Comparison of ENCODE assay signal across 28 mouse cellular contexts in the genomic region with DNA sequence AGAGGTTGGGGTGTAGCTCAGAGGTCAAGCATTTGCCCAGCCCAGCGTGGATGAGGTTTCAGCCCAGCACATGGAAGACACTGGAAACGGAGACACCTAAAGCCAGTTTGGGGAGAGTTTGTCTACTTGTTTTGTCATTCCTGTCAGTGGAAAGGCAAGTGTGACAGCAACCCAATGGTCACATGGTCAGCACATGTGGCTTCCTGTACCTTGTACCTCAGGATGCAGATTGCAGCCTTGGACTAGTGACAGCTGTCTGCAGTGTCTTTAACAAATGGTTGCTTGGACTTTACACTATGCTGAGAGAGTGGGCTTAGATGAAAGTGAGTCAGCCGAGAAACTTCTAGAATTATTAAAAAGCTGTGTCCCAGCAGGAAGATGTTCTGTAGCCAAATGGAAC. TPM values are rescaled to one million over a fixed set of nuclear protein-coding genes. Genes with fewer than 3 reads are reported as not detected.
DNase-seq lines count a peak whose midpoint lies in the region; ATAC-seq lines count a peak whose summit lies in the region.
"Had no signal": no experiment of that assay in that cellular context is flagged by ENCODE, and none has a peak within 500 bp of the region (broad histone marks: within the 10 kb centered on the region; RNA-seq: fewer than 3 reads in every experiment).

No protein-coding gene starts in this region.

- 60% methylated on average over 3 of the region's 3 CpGs for WGBS in kidney, embryonic 16.5 days
- 54% methylated on average over 3 of the region's 3 CpGs for WGBS in liver, embryonic 16.5 days (ENCODE audit: insufficient replicate concordance)
- 65% methylated on average over 3 of the region's 3 CpGs for WGBS in liver, embryonic 11.5 days

- no peak overlapping the region for H3K4me2 ChIP-seq in kidney, embryonic 16.5 days (replicated peaks; ENCODE audit: low read depth, low read length)
- no peak overlapping the region for H3K4me2 ChIP-seq in liver, embryonic 16.5 days (ENCODE audit: low read depth, low read length)
- H3K4me2 ChIP-seq in liver, embryonic 11.5 days: no peak overlapping the region
- H3K4me2 ChIP-seq: embryonic facial prominence, embryonic 13.5 days; forebrain, embryonic 12.5 days; heart, embryonic 12.5 days; hindbrain, embryonic 13.5 days; liver, embryonic 13.5 days; lung, embryonic 14.5 days; neural tube, embryonic 15.5 days had no signal

- no peaks in the 10 kb centered on the region for H3K36me3 ChIP-seq in kidney, embryonic 16.5 days (ENCODE audit: insufficient read depth, low read length)
- H3K36me3 ChIP-seq in liver, embryonic 16.5 days (ENCODE audit: control insufficient read depth, insufficient read depth): no peaks in the 10 kb centered on the region
- H3K36me3 ChIP-seq in liver, embryonic 11.5 days (ENCODE audit: control insufficient read depth, insufficient read depth, low read length): no peaks in the 10 kb centered on the region
- H3K36me3 ChIP-seq: embryonic facial prominence, embryonic 13.5 days; forebrain, embryonic 12.5 days; heart, embryonic 12.5 days; hindbrain, embryonic 13.5 days; liver, embryonic 13.5 days; neural tube, embryonic 15.5 days had no signal

- no peaks in the 10 kb centered on the region for H3K4me1 ChIP-seq in kidney, embryonic 16.5 days (ENCODE audit: insufficient read depth, low read length)
- H3K4me1 ChIP-seq in liver, embryonic 16.5 days (ENCODE audit: control insufficient read depth, low read depth, low read length): no peaks in the 10 kb centered on the region; the same call in 1 of the 2 replicates
- H3K4me1 ChIP-seq in liver, embryonic 11.5 days (replicated peaks; ENCODE audit: control insufficient read depth, insufficient read depth, low read length): no peaks in the 10 kb centered on the region
- H3K4me1 ChIP-seq: embryonic facial prominence, embryonic 13.5 days; forebrain, embryonic 12.5 days; hindbrain, embryonic 13.5 days; liver, embryonic 13.5 days had no signal

- no peak for ATAC-seq in kidney, embryonic 16.5 days (ENCODE audit: low FRiP score, low TSS enrichment)
- peak; percentile 62 for ATAC-seq in liver, embryonic 16.5 days (ENCODE audit: low read depth)
- no peak for ATAC-seq in liver, embryonic 11.5 days (replicated peaks; ENCODE audit: low FRiP score)
- ATAC-seq: CD4-positive, CD25-positive, alpha-beta regulatory T cell, adult 4 months; forebrain, postnatal 0 days had no signal

- peaks cover 3% of the 10 kb centered on the region for H3K9me3 ChIP-seq in kidney, embryonic 16.5 days (ENCODE audit: low read length)
- H3K9me3 ChIP-seq in liver, embryonic 16.5 days (replicated peaks; ENCODE audit: control insufficient read depth, low read length): no peaks in the 10 kb centered on the region
- H3K9me3 ChIP-seq in liver, embryonic 11.5 days (ENCODE audit: control insufficient read depth, low read length): no peaks in the 10 kb centered on the region
- H3K9me3 ChIP-seq: embryonic facial prominence, embryonic 13.5 days; hindbrain, embryonic 13.5 days; liver, embryonic 13.5 days; neural tube, embryonic 15.5 days had no signal

- H3K9ac ChIP-seq in kidney, embryonic 16.5 days (replicated peaks; ENCODE audit: low read length): no peak overlapping the region
- H3K9ac ChIP-seq in liver, embryonic 16.5 days (ENCODE audit: low read depth, low read length): no peak overlapping the region
- H3K9ac ChIP-seq in liver, embryonic 11.5 days (ENCODE audit: low read depth, low read length): no peak overlapping the region
- H3K9ac ChIP-seq: embryonic facial prominence, embryonic 13.5 days; forebrain, embryonic 12.5 days; forebrain, postnatal 0 days; heart, embryonic 12.5 days; hindbrain, embryonic 13.5 days; liver, embryonic 13.5 days; lung, embryonic 14.5 days; neural tube, embryonic 15.5 days had no signal

- no peak overlapping the region for H3K4me3 ChIP-seq in kidney, embryonic 16.5 days (ENCODE audit: low read length)
- H3K4me3 ChIP-seq in liver, embryonic 16.5 days (ENCODE audit: low read depth, low read length): no peak overlapping the region
- H3K4me3 ChIP-seq in liver, embryonic 11.5 days (ENCODE audit: low read depth, low read length): no peak overlapping the region
- H3K4me3 ChIP-seq: embryonic facial prominence, embryonic 13.5 days; forebrain, embryonic 12.5 days; heart, adult 2 months; heart, embryonic 12.5 days; hindbrain, embryonic 13.5 days; liver, embryonic 13.5 days; neural tube, embryonic 15.5 days had no signal

- no peak overlapping the region for H3K27ac ChIP-seq in kidney, embryonic 16.5 days (ENCODE audit: low read length)
- H3K27ac ChIP-seq in liver, embryonic 16.5 days (ENCODE audit: low read length): no peak overlapping the region
- no peak overlapping the region for H3K27ac ChIP-seq in liver, embryonic 11.5 days (ENCODE audit: low read depth, low read length)
- H3K27ac ChIP-seq: embryonic facial prominence, embryonic 13.5 days; forebrain, embryonic 12.5 days; heart, adult 2 months; hindbrain, embryonic 13.5 days; liver, embryonic 13.5 days; neural tube, embryonic 15.5 days had no signal

- no peaks in the 10 kb centered on the region for H3K27me3 ChIP-seq in kidney, embryonic 16.5 days (ENCODE audit: insufficient read depth, low read length)
- H3K27me3 ChIP-seq in liver, embryonic 16.5 days (ENCODE audit: control insufficient read depth, insufficient read depth, low read depth, low read length): no peaks in the 10 kb centered on the region
- H3K27me3 ChIP-seq in liver, embryonic 11.5 days (replicated peaks; ENCODE audit: control insufficient read depth, insufficient read depth, low read length): no peaks in the 10 kb centered on the region
- H3K27me3 ChIP-seq: embryonic facial prominence, embryonic 13.5 days; forebrain, embryonic 12.5 days; heart, embryonic 12.5 days; hindbrain, embryonic 13.5 days; liver, embryonic 13.5 days; neural tube, embryonic 15.5 days had no signal

- DNase-seq in kidney, adult 18-20 months: peak; percentile 16
- no peak for DNase-seq in liver, embryonic 11.5 days (ENCODE audit: low spot score)
- DNase-seq in kidney, postnatal 25 days: peak; percentile 43 to 61
- DNase-seq in adrenal gland, postnatal 10 days: no peak
- no peak for DNase-seq in urinary bladder, postnatal 36 days (ENCODE audit: low spot score in 2 of 2)
- DNase-seq: adrenal gland, postnatal 25 days; cerebellum, adult 11-12 months; cerebellum, adult 9-11 months; forebrain, postnatal 0 days; heart, adult 2 months; heart, postnatal 4 days; layer of hippocampus, adult 9-11 months; liver, embryonic 13.5 days; lung, embryonic 14.5 days; lung, postnatal 14 days; midbrain, embryonic 14.5 days; right cerebral cortex, postnatal 25 days; spleen, adult 18-20 months; thymus, postnatal 14 days had no signal

RNA-seq across cellular contexts. Expression of gene Edaradd, which starts 14.4 kb away (rescaled TPM):
- polyA plus RNA-seq in kidney, embryonic 16.5 days (2015; fragmentation: Nextera tagmentation; extraction: Ambion mirVana): 2.6 and 2.7 TPM in 2 replicates
- polyA plus RNA-seq in liver, embryonic 16.5 days (2015; fragmentation: Nextera tagmentation; extraction: Ambion mirVana): 0.21 and 0.24 TPM in 2 replicates
- 0.34 and 0.42 TPM in 2 replicates for polyA plus RNA-seq in liver, embryonic 11.5 days (2014; fragmentation: Nextera tagmentation; extraction: Ambion mirVana)
- under 1 TPM; 0.21 to 0.36 TPM for total RNA-seq in adrenal gland, postnatal 10 days (2021)
- total RNA-seq: gastrocnemius, adult 8-10 months had no signal

RNA-seq across cellular contexts. Expression of gene Ero1lb, which starts 31.0 kb away (rescaled TPM):
- 8.4 and 8.8 TPM in 2 replicates for polyA plus RNA-seq in kidney, embryonic 16.5 days (2015; fragmentation: Nextera tagmentation; extraction: Ambion mirVana)
- polyA plus RNA-seq in liver, embryonic 16.5 days (2015; fragmentation: Nextera tagmentation; extraction: Ambion mirVana): 2.9 and 3.7 TPM in 2 replicates
- 3.4 and 3.6 TPM in 2 replicates for polyA plus RNA-seq in liver, embryonic 11.5 days (2014; fragmentation: Nextera tagmentation; extraction: Ambion mirVana)
- total RNA-seq in adrenal gland, postnatal 10 days (2021): 10 to 100 TPM in 1 of 2 experiments, 1 to 10 TPM in 1; 9.3 to 11.9 TPM

Comparison
In these comparisons a context has a peak if more than half of its experiments do, and no peak if none do; other contexts are left out.
1. DNase-seq: peak in kidney, adult 18-20 months (single experiment) and kidney, postnatal 25 days (2 of 2); none in liver, embryonic 11.5 days (single experiment), adrenal gland, postnatal 10 days (single experiment) and urinary bladder, postnatal 36 days (0 of 2).